Mouse (Mus musculus): Measurements from ENCODE around the gene Ppm1l.
A peak's percentile ranks its signal among the peaks of the same experiment; 100 is the strongest.
"Not testable (repeated sequence)": the region's sequence is repeated elsewhere in the genome, so short reads cannot be mapped to it uniquely, and the experiment has no call there.

The Ppm1l gene

DNA sequence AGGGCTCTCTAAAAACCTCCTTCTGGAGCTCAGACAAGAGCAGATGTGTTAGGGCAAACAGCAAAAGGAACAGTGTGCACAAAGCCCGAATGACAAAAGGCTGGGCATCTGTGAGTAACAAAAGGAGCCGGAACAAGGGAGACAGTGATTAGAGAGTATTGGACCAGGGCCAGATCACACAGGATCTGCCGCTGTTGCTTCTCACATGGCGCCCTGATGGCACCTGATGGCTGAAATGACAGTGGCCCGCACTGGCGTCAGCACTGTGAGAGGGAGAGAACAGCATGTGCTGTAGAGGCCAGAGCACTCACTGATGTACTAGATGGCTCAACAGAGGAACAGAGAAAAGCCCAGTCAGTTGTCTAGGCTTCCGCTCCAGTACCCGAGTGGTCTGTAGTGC, 226.3 kb downstream of the Ppm1l start:
- no peak for DNase-seq (ENCODE audit: low spot score)

DNA sequence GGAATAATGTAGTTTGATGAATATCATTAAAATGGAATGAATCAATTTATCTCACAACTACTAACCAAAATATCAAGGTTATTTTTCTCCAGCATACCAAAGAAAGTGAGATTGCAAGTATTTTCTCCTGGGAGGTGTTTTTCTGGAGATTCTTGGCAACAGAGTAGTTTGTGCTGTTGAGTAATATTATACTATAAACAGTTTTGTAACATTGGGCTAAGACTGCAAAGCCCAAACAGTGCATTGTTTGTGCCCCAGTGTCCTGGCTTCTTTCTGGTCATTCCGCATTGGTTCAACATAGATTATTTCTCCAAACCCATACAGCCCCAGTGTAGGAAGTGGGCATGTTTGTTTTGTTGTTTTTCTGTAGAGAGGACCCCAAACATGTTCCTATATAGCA, 227.1 kb downstream of the Ppm1l start:
- peak; percentile 74 for DNase-seq (ENCODE audit: low spot score)

DNA sequence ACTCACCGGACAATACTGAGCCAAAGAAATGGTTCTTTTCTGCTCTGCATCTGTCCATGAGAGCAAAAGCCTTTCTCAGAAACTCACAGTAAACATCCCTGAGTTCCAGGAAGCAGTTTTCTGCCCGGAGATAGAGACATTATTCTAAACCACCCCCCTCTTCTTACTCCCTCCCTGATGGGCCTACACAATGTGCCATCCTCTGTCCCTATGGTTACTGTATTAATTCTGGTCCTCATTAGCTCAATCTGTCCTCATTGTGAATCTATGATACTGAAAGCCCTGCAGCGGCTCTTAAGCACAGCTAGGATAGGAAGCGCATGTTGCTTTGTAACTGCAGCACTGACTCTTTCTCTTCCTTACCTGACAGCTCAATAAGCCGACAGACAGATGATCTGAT, 228.4 kb downstream of the Ppm1l start:
- DNase-seq (ENCODE audit: low spot score), result no peak

DNA sequence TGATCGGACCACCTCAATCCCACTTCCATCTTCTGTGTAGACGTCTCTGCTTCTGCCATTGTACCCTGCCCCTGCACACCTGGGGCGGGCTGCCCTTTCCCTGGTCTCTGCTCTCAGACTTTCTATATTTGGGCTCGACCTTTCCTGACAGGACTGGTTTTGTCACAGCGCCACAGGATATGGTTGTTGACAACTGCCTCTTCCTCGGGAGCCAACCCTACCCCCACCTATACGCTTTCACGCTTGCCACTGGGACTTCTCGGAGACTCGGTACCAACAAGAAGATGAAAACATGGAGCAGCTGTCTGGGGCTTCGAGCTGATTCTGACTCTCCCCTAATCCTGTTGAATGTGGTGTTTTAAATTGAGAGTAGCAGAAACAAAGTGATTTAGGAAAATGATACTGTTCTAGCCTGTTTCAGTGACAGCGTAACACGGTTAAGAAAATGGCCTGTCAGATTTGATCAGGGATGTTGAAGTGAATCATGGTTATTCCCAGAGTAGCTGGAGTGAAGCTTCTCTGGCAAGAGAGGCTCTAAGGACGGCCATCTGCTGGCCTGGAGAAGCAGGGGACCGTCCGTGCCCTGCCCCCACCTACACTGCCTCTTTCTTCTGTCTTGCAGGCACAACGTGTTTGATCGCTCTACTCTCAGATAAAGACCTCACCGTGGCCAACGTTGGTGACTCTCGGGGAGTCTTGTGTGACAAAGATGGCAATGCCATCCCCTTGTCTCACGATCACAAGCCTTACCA, 232.2 kb downstream of the Ppm1l start:
- no peak for DNase-seq (ENCODE audit: low spot score)

DNA sequence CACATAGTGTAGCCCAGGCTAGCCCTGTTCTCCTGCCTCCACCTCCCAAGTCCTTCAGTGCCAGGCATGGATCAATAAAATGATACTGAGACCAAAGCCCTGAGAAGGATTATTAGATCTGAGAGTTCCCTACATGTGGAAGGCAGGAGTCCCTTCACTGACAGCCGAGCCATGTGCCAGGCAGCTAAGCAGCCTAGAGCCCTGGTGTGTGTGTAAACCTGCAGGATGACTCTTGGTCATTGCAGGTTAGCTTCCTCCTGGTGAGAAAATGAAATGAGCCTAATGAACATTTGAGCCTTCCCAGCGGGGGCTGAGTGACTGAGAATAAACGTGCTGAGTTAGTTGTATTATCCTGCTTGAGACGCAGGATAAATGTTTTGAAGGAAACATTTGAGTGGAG, 232.9 kb downstream of the Ppm1l start:
- no peak for DNase-seq (ENCODE audit: low spot score)

DNA sequence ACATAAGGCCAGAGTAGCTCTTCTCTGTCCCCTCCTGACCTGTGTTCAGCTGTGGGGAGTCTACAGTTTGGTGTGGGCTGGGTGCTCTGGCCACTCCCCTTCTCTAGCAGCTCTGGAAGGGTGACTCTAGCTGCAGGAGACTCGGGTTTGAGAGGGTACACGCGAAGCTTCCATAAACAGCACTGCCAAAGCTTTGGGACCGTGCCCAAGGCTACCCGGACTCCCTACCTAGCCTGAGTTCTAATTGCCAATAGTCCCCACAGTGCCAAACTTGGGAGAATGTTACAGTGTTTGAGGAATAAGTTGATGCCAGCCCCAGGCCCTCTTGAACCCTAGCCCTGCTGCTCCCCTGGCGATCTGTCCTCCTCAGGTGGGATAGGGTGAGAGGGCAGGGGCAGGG, 238.8 kb downstream of the Ppm1l start:
- no peak for DNase-seq (ENCODE audit: low spot score)

DNA sequence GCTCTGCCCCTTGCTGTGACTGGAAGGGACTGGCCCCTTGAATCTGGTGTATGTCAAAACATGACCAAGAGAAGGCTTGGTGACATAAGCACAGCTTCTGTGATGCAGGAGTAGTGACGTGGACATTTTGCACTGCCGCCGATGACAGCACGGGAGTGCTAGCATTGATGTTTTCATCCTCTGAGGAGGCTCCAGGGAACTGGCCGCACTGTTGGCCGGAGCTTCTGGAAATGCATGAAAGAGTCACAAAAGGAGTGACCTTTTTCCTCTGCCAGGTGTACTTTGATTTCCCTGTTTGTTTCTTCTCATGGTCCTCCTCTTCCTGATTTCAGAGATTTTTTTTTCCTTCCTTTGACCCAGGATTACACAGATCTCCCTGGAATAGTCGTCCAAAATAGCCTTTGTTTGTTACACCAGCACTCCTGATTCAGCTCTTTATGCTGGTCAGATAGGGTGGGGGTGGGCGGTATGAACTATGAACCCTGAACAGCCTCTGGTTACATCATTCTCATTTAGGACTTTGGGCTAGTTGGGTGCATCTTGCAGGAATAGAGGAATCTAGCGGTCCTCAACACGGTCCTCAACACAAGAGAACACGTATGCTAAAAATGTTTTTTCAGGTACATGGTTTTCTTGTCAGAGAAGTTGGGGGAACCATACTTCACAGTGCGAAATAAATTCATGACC, 239.6 kb downstream of the Ppm1l start:
- no peak for DNase-seq (ENCODE audit: low spot score)

DNA sequence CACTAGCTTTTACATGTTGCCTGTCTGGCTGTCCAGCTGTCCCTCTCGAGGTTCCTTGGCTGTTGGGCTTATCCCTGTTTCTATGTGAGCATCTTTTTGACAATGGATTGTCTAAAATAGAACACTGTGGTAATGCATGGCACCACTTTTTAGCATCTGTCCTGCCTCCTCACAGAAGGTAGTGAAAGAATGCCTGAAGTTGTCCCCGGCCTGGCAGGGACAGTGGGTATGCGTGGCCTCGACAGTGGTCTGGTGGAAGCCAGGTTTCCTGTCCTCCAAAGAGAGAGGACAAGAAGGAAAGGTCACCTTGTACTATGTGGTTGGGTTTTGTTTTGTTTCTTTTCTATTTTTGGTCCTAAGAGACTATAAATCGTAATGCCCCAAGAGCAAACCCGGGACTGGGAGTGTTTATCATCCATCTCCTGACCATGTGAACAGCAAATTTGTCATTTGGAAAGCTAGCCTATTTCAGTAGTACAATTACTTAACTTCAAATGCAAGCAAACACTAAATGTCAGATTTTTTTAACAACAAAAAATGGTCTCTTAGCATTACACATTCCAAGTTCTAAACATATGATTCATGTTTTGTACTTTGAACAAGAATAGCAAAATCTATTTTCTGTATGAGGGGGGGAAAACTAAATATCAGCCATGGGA, 242.8 kb downstream of the Ppm1l start:
- DNase-seq (ENCODE audit: low spot score), result no peak

DNA sequence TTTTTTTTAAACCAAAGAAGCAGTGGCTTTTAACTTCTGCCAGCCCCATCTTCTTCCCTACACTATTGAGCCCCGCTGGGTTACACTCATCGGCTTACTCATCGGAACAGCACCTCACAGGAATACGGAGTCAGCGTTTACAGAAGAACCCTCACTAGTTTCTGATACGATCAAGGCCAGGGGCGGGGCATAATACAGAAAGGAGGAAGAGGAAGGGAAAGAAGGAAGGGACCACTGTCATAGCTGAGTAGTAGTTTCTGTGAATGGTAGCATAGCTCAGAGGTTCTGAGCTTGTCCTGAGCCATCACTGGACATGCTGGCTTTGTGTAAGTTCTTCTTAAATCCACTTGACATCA, 243.3 kb downstream of the Ppm1l start:
- no peak for DNase-seq (ENCODE audit: low spot score)

DNA sequence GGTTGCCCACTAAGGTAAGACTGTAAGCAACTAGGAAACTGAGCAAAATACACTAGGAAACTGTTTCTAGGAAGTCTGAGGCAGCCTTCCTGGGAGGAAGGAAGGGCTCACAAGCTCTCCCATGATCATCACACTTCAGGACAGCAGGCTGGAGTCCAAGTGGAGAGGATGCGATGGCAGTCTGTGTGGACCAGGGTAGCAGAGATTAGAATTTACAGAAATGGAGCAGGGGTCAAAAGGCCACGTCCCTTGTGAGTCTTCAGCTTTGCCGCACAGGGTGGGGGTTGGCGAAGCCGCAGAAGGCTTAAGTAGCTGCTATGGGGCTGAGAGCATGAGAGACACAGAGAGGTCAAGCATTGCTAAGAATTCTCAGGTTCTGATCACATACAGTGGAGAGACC, 245.0 kb downstream of the Ppm1l start:
- DNase-seq (ENCODE audit: low spot score), result no peak

DNA sequence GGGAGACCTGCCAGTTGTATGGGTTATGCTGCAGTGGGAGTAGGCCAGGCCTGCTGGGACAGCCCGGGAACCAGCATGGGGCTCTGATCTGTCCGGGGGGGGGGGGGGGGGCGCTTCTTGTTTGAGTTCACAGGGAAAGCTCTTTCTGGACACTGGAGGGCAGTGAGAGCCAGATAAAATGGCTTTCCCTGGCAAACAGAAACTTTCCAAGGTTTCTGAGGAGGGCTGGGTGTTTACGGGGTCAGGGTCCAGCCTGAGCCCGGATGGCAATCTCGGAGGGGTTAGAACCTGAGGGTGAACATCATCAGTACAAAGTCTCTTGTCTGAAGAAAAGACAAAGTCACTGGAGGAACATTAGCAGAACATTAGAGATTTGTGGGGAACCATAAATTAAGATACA, 246.7 kb downstream of the Ppm1l start:
- DNase-seq (ENCODE audit: low spot score), result no peak

DNA sequence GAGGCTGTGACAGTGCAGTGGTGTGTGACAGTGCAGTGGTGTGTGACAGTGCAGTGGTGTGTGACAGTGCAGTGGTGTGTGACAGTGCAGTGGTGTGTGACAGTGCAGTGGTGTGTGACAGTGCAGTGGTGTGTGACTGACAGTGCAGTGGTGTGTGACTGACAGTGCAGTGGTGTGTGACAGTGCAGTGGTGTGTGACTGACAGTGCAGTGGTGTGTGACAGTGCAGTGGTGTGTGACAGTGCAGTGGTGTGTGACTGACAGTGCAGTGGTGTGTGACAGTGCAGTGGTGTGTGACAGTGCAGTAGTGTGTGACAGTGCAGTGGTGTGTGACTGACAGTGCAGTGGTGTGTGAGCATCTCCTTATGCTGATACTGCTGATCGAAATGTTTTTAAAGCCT, 248.9 kb downstream of the Ppm1l start:
- not testable (repeated sequence) for DNase-seq (ENCODE audit: low spot score)

DNA sequence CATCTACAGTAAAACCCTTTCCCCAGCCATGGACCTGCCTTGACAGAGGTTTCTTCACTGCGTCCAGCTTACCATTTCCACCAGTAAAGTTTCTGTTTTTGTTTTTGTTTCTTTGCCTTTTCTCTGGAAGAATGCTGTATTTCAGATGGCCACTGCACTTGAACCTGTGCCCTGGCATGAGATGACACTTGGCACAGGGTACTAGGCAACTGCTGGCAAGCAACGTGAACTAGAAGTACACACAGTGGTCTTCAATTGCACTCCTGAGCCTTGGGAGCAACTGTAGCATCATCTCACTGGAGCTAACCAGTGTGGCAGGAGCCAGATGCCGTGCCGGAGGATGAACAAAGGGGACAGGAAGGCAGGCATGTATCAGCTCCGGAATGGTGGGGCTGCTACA, 255.9 kb downstream of the Ppm1l start:
- DNase-seq (ENCODE audit: low spot score), result peak; percentile 67

DNA sequence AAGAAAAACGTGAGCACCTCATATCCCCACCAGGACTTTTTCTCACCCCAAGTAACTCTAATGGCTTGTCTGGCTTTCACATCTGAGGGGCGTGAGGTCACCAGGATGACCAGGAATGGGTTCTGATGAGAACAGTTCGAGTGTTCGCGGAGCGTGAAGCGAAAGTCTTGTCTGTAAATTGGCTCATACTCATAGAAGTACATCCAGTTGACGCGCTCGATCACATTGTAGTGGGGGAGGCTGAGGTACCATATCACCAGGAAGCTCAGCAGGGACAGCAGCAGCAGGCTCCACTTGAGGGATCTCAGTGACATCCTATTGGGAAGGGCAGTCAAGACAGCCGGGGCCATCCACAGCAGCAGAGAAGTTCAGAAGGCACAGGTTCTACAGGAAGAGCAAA, 258.9 kb downstream of the Ppm1l start:
- no peak for DNase-seq (ENCODE audit: low spot score)

DNA sequence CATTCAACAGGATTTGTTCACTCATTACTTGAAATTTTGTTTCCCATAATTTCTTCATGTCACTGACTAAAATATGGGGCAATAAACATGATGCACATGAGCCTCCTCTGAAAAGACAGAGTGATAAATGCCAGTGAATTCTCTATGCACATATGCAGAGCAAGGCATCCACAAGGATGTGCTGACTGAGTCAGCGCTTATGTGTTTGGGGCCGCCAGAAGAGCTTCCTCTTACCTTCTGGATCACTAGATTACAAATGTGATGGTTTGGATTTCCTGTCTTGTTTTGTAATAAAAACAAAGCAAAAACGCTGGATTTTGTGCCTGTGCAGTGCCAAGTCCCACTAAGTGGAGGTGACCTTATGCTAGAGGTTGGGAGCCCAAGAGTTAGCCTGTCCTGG, 260.1 kb downstream of the Ppm1l start:
- no peak for DNase-seq (ENCODE audit: low spot score)

DNA sequence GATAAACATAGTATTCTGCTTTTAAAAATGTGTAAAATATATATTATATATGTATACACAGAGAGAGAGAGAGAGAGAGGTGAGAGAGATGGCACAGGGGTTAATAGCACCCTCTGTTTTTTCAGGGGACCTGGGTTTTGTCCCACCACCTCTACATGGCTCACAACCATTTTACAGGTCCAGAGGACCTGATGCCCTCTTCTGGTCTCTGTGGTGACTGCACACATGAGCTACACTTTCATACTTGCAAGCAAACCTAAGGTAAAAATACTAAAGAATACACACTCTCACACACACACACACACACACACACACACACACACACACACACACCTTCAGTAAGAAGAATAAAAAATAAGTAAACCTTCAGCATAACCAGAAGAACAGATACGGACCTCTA, 262.1 kb downstream of the Ppm1l start:
- no peak for DNase-seq (ENCODE audit: low spot score)

DNA sequence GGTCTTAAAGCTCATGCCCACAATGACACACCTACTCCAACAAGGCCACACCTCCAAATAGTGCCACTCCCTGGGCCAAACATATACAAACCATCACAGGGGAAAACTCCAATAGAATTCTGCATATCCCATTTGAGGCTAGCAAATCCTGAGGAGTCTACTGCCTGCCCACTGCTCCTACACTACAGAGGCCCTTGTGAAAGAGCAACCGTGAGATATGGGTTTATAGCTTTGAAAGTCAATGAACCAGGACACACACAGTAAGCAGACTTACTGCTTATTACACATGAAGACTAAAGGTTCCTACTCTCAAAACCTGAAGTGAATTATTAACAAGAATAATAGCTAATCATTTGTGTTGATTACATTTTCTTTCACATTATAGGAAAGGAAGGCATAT, 267.1 kb downstream of the Ppm1l start:
- no peak for DNase-seq (ENCODE audit: low spot score)

DNA sequence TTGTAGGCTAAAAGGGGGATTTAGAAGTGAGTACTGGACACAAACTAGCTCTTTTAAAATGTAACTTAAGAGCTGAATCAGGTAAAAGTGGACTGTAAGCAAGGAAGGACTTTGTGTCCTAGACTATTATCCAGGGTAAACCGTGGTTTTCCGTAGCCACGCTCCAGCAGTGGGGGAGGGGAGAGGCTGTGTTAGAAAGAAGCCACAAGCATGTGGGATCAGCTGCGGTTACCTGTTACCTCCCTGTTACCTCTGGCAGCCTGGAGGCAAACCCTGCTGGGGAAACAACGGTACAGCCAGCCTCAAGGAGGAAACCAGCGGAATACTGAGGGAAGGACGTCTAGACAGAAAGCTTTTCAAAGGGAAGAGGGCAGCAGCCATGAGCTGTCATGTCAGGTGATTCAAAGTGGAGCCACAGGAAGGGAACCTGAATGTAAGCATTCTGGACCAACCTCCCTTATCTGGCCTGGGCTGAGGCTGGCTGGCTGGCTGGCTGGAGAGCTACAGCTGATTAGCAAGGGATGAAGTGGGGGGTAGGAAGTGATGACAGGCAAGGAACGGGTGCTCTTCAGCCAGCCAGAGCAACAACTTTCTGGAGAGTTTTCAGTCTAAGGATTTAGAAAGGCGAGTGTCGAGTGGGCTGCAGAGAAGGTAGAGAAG, 271.6 kb downstream of the Ppm1l start:
- no peak for DNase-seq (ENCODE audit: low spot score)

DNA sequence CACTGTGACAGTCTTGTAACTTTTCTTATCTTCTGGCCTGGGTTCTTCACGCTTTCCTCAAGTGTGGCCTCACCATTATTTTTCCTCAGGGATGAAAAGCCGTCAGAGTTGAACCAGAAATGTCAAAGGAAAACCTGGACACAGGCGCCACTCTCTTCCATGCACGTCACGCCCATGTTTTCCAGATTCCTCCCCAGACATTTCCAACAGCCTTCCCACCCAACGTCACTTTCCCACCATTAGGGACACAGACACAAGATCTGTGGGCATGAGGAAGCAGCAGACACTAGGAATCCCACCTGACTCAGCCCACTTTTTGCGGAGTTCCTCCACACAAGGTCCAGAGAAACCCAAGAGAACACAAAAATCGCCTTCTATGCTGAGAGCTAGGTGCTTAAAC, 276.8 kb downstream of the Ppm1l start:
- DNase-seq (ENCODE audit: low spot score), result no peak

DNA sequence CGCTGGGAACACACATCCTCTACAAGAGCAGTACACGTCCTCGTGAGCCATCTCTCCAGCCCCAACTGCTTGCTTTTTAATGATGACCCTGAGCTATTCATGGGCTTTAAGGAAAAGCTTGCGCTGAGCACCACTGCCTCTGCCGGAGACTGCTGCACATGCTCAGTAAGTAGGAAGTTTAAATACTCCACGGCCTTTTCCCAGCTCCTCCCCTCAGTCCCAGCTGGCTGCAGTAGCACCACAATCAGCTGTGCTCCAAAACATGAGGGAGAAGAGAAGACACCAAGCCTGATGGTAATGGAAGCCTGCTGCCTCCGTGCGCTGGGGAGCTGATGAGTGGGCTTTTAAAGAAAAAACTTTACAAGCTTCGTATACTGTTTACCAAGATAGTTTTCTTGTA, 277.4 kb downstream of the Ppm1l start:
- no peak for DNase-seq (ENCODE audit: low spot score)

DNA sequence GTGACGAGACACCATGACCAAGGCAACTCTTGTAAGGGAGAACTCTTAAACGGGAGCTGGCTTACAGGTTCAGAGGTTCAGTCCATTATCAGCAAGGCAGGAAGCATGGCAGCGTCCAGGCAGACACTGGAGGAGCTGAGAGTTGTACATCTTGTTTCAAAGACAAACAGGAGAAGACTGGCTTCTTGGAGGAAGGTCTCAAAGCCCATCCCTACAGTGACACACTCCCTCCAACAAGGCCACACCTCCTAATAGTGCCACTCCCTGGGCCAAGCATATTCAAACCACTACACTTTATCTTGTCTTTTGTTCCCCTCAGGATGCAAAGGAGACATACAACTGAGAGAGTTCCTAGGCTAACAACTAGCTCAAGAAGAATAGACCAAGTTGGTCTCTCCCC, 279.5 kb downstream of the Ppm1l start:
- DNase-seq (ENCODE audit: low spot score), result no peak

DNA sequence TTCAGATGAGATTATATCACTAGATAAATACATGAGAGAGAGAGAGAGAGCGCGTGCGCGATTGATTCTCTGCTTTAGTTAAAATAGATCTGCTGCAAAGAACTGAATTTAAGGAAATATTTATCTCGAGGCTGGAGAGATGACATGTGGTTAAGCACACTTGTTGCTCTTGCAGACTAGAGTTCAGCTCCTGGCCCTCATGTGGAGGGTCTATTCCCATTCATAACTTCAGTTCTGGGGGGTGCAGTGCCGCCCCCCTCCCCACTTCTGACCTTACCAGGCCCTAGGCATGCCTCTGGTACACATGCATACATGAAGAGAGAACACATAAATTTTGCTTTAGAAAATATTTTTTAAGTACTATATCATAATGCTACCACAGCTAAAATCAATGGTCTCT, 280.6 kb downstream of the Ppm1l start:
- DNase-seq (ENCODE audit: low spot score), result no peak

DNA sequence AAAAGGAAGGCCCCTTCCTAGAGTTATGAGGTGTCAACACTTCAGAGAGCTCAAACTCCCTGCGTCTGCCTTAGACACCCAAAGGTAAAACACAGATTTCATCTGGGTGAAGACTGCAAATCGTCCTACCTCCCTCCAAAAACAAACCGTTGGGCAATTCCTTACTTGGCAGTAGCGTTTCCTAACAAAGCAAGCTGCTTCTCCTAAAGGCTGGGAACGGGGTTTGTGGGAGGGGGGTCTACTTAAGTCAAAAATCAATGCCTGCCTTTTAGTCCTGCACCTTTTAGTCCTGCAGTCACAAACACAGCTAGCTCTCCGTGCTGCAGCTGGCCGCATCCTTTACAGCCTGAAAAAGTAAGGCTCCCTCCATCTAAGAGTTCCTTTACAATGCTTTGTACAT, 281.2 kb downstream of the Ppm1l start:
- DNase-seq (ENCODE audit: low spot score), result no peak
